ENCODE assay signal across 9 mouse cellular contexts in genomic region chr7:140805704-140806103, GRCm38 (mm10). TPM values are rescaled to one million over a fixed set of nuclear protein-coding genes. Genes with fewer than 3 reads are reported as not detected.
DNase-seq lines count a peak whose midpoint lies in the region; ATAC-seq and TF ChIP-seq lines count a peak whose summit lies in the region.
"Had no signal": no experiment of that assay in that cellular context is flagged by ENCODE, and none has a peak within 500 bp of the region (broad histone marks: within the 10 kb centered on the region; RNA-seq: fewer than 3 reads in every experiment).

No protein-coding gene starts in this region.

- no peak overlapping the region for H3K9ac ChIP-seq in hindbrain, embryonic 11.5 days (ENCODE audit: low read depth, low read length)
- H3K9ac ChIP-seq in hindbrain, embryonic 13.5 days, result no peak overlapping the region
- H3K9ac ChIP-seq in liver, adult 2 months (ENCODE audit: low read depth, low read length), result no peak overlapping the region
- H3K9ac ChIP-seq: lung, embryonic 15.5 days had no signal

- no peak overlapping the region for H3K27ac ChIP-seq in hindbrain, embryonic 11.5 days (ENCODE audit: low read depth, low read length)
- H3K27ac ChIP-seq in hindbrain, embryonic 13.5 days, result no peak overlapping the region
- H3K27ac ChIP-seq in kidney, adult 2 months (ENCODE audit: insufficient read depth, low read depth, low read length), result no peak overlapping the region
- H3K27ac ChIP-seq in liver, adult 2 months (replicated peaks; ENCODE audit: insufficient read depth, low read depth, low read length), result no peak overlapping the region
- H3K27ac ChIP-seq: lung, embryonic 15.5 days had no signal

- H3K4me3 ChIP-seq in hindbrain, embryonic 11.5 days (ENCODE audit: low read depth, low read length), result no peak overlapping the region
- no peak overlapping the region for H3K4me3 ChIP-seq in hindbrain, embryonic 13.5 days
- no peak overlapping the region for H3K4me3 ChIP-seq in kidney, adult 2 months (ENCODE audit: insufficient read depth, low read depth, low read length)
- no peak overlapping the region for H3K4me3 ChIP-seq in liver, adult 2 months (ENCODE audit: insufficient read depth, low read depth, low read length)
- H3K4me3 ChIP-seq: lung, embryonic 15.5 days had no signal

- no peak overlapping the region for H3K4me2 ChIP-seq in hindbrain, embryonic 11.5 days (replicated peaks; ENCODE audit: low read depth, low read length)
- no peak overlapping the region for H3K4me2 ChIP-seq in hindbrain, embryonic 13.5 days
- H3K4me2 ChIP-seq: lung, embryonic 15.5 days had no signal

- H3K36me3 ChIP-seq in hindbrain, embryonic 11.5 days (ENCODE audit: control insufficient read depth, insufficient read depth, low read length), result no peaks in the 10 kb centered on the region
- peaks cover 21% of the 10 kb centered on the region for H3K36me3 ChIP-seq in hindbrain, embryonic 13.5 days
- no peaks in the 10 kb centered on the region for H3K36me3 ChIP-seq in kidney, adult 2 months (ENCODE audit: control insufficient read depth, insufficient read depth, low read length)
- H3K36me3 ChIP-seq in liver, adult 2 months (ENCODE audit: control insufficient read depth, insufficient read depth, low read length), result no peaks in the 10 kb centered on the region
- H3K36me3 ChIP-seq: lung, embryonic 15.5 days had no signal

- WGBS in hindbrain, embryonic 11.5 days, result 16% methylated on average over 1 of the region's 1 CpGs
- 14% methylated on average over 1 of the region's 1 CpGs for WGBS in hindbrain, embryonic 13.5 days
- WGBS in kidney, adult 2 months, result 10% methylated on average over 1 of the region's 1 CpGs
- WGBS in liver, adult 2 months, result 7% methylated on average over 1 of the region's 1 CpGs

- no peaks in the 10 kb centered on the region for H3K4me1 ChIP-seq in hindbrain, embryonic 11.5 days (replicated peaks; ENCODE audit: control insufficient read depth, insufficient read depth, low read length)
- H3K4me1 ChIP-seq in hindbrain, embryonic 13.5 days (replicated peaks), result no peaks in the 10 kb centered on the region
- H3K4me1 ChIP-seq in kidney, adult 2 months (ENCODE audit: control insufficient read depth, insufficient read depth, low read length), result peaks cover 5% of the 10 kb centered on the region; the same call in 1 of the 2 replicates
- no peaks in the 10 kb centered on the region; the same call in 1 of the 2 replicates for H3K4me1 ChIP-seq in liver, adult 2 months (ENCODE audit: control insufficient read depth, insufficient read depth, low read length)
- H3K4me1 ChIP-seq: lung, embryonic 15.5 days had no signal

- DNase-seq in hindbrain, embryonic 11.5 days (ENCODE audit: low spot score), result peak; percentile 46
- DNase-seq in MEL-GATA-1-ER (ENCODE audit: extremely low read depth, low read depth), result peak; percentile 26
- DNase-seq in cerebellum, postnatal 10 days, result peak; percentile 50
- peak; percentile 84 for DNase-seq in kidney, adult 2 months
- DNase-seq in liver, adult 2 months (ENCODE audit: extremely low read depth, low read depth, low spot score), result peak; percentile 90
- DNase-seq in retina, postnatal 1 day, result peak; percentile 34

- no peak for ATAC-seq in hindbrain, embryonic 11.5 days (ENCODE audit: low FRiP score)
- ATAC-seq in hindbrain, embryonic 13.5 days (ENCODE audit: low FRiP score), result no peak
- ATAC-seq in inflammation-experienced regulatory T-cells, adult 6 months, result no peak

- H3K27me3 ChIP-seq in hindbrain, embryonic 11.5 days (ENCODE audit: control insufficient read depth, insufficient read depth, low read length), result no peaks in the 10 kb centered on the region
- no peaks in the 10 kb centered on the region for H3K27me3 ChIP-seq in hindbrain, embryonic 13.5 days
- no peaks in the 10 kb centered on the region for H3K27me3 ChIP-seq in kidney, adult 2 months (replicated peaks; ENCODE audit: control insufficient read depth, insufficient read depth, low read length)
- H3K27me3 ChIP-seq in liver, adult 2 months (ENCODE audit: control insufficient read depth, insufficient read depth, low read length), result no peaks in the 10 kb centered on the region
- H3K27me3 ChIP-seq: lung, embryonic 15.5 days had no signal

- no peaks in the 10 kb centered on the region for H3K79me2 ChIP-seq in liver, adult 2 months (ENCODE audit: control insufficient read depth, insufficient read depth, low read length)

- TF ChIP-seq CTCF in kidney, adult 2 months (conservative IDR thresholded peaks at IDR 0.05; ENCODE audit: insufficient read depth, insufficient read length, low read depth, low read length), result peak; percentile 97
- peak; percentile 94 for TF ChIP-seq CTCF in liver, adult 2 months (IDR thresholded peaks at IDR 0.05; ENCODE audit: low read depth, low read length)

- TF ChIP-seq POLR2A in kidney, adult 2 months (IDR thresholded peaks at IDR 0.05; ENCODE audit: low read depth, low read length), result no peak
- no peak for TF ChIP-seq POLR2A in liver, adult 2 months (IDR thresholded peaks at IDR 0.05; ENCODE audit: extremely low read depth, insufficient read depth, low read length)

- H3K9me3 ChIP-seq in hindbrain, embryonic 11.5 days (ENCODE audit: control insufficient read depth, low read length), result no peaks in the 10 kb centered on the region
- H3K9me3 ChIP-seq in hindbrain, embryonic 13.5 days, result no peaks in the 10 kb centered on the region
- H3K9me3 ChIP-seq: lung, embryonic 15.5 days had no signal

RNA-seq across cellular contexts. Expression of gene Zfp941, which starts 16.3 kb away (rescaled TPM):
- polyA plus RNA-seq in hindbrain, embryonic 11.5 days (2014; fragmentation: Nextera tagmentation; extraction: Ambion mirVana), result 6.4 and 8.1 TPM in 2 replicates
- 24.1 and 26.6 TPM in 2 replicates for polyA plus RNA-seq in hindbrain, embryonic 13.5 days (2015; fragmentation: Nextera tagmentation; extraction: Ambion mirVana)
- 0.33 and 1.0 TPM in 2 replicates for polyA plus RNA-seq in kidney, adult 2 months (2012; rRNA removed)
- 1.0 TPM in 2 replicates for total RNA-seq in liver, adult 2 months (2014; rRNA removed)
- polyA plus RNA-seq in liver, adult 2 months (2012; rRNA removed), result 0.34 and 0.77 TPM in 2 replicates
- under 1 TPM in 2 of 3 experiments, not detected in 1; 0.40 TPM for polyA plus RNA-seq in inflammation-experienced regulatory T-cells, adult 6 months (2017; shearing (Covaris generic))

RNA-seq across cellular contexts. Expression of gene Syce1, which starts 18.1 kb away (rescaled TPM):
- 0.45 TPM in 1 of 2 replicates, not detected in the other for polyA plus RNA-seq in hindbrain, embryonic 11.5 days (2014; fragmentation: Nextera tagmentation; extraction: Ambion mirVana)
- polyA plus RNA-seq in hindbrain, embryonic 13.5 days (2015; fragmentation: Nextera tagmentation; extraction: Ambion mirVana), result 0.26 and 0.57 TPM in 2 replicates
- 0.05 and 0.10 TPM in 2 replicates for polyA plus RNA-seq in kidney, adult 2 months (2012; rRNA removed)
- total RNA-seq in liver, adult 2 months (2014; rRNA removed), result not detected in 2 replicates
- polyA plus RNA-seq in liver, adult 2 months (2012; rRNA removed), result 0.07 TPM in 1 of 2 replicates, not detected in the other
- polyA plus RNA-seq in inflammation-experienced regulatory T-cells, adult 6 months (2017; shearing (Covaris generic)), result not detected

RNA-seq across cellular contexts. Expression of gene Urah, which starts 29.1 kb away (rescaled TPM):
- polyA plus RNA-seq in hindbrain, embryonic 11.5 days (2014; fragmentation: Nextera tagmentation; extraction: Ambion mirVana), result 0.25 TPM in 1 of 2 replicates, not detected in the other
- not detected in 2 replicates for polyA plus RNA-seq in hindbrain, embryonic 13.5 days (2015; fragmentation: Nextera tagmentation; extraction: Ambion mirVana)
- 7.4 and 9.3 TPM in 2 replicates for polyA plus RNA-seq in kidney, adult 2 months (2012; rRNA removed)
- 511 and 549 TPM in 2 replicates for total RNA-seq in liver, adult 2 months (2014; rRNA removed)
- polyA plus RNA-seq in liver, adult 2 months (2012; rRNA removed), result 1,037 and 1,096 TPM in 2 replicates
- polyA plus RNA-seq in inflammation-experienced regulatory T-cells, adult 6 months (2017; shearing (Covaris generic)), result not detected

RNA-seq across cellular contexts. Expression of gene Scgb1c1, which starts 39.6 kb away (rescaled TPM):
- polyA plus RNA-seq in hindbrain, embryonic 11.5 days (2014; fragmentation: Nextera tagmentation; extraction: Ambion mirVana), result not detected in 2 replicates
- polyA plus RNA-seq in hindbrain, embryonic 13.5 days (2015; fragmentation: Nextera tagmentation; extraction: Ambion mirVana), result not detected in 2 replicates
- 20.6 and 20.8 TPM in 2 replicates for polyA plus RNA-seq in kidney, adult 2 months (2012; rRNA removed)
- 0.46 TPM in 1 of 2 replicates, not detected in the other for total RNA-seq in liver, adult 2 months (2014; rRNA removed)
- 1.0 TPM in 1 of 2 replicates, not detected in the other for polyA plus RNA-seq in liver, adult 2 months (2012; rRNA removed)
- not detected for polyA plus RNA-seq in inflammation-experienced regulatory T-cells, adult 6 months (2017; shearing (Covaris generic))
- polyA plus RNA-seq: lung, embryonic 15.5 days had no signal

RNA-seq across cellular contexts. Expression of gene Odf3, which starts 41.9 kb away (rescaled TPM):
- polyA plus RNA-seq in hindbrain, embryonic 11.5 days (2014; fragmentation: Nextera tagmentation; extraction: Ambion mirVana), result not detected in 2 replicates
- polyA plus RNA-seq in hindbrain, embryonic 13.5 days (2015; fragmentation: Nextera tagmentation; extraction: Ambion mirVana), result not detected in 2 replicates
- polyA plus RNA-seq in kidney, adult 2 months (2012; rRNA removed), result 0.06 and 0.27 TPM in 2 replicates
- not detected in 2 replicates for total RNA-seq in liver, adult 2 months (2014; rRNA removed)
- polyA plus RNA-seq in liver, adult 2 months (2012; rRNA removed), result not detected in 2 replicates
- polyA plus RNA-seq in inflammation-experienced regulatory T-cells, adult 6 months (2017; shearing (Covaris generic)), result not detected
- polyA plus RNA-seq: lung, embryonic 15.5 days had no signal

Comparison
In these comparisons a context has a peak if more than half of its experiments do, and no peak if none do; other contexts are left out.
1. DNase-seq: peak in every context shown above with its lines; median percentile 90 in liver, adult 2 months; 84 in kidney, adult 2 months; 50 in cerebellum, postnatal 10 days; 46 in hindbrain, embryonic 11.5 days; 34 in retina, postnatal 1 day; 26 in MEL-GATA-1-ER.
2. RNA of gene Urah, which starts 29.1 kb away (polyA plus RNA-seq): 1,037 to 1,096 TPM in liver, adult 2 months; 7.4 to 9.3 TPM in kidney, adult 2 months, 0.25 TPM in hindbrain, embryonic 11.5 days, not detected in hindbrain, embryonic 13.5 days and not detected in inflammation-experienced regulatory T-cells, adult 6 months; every median in the first group is over 100 times any median in the second.